Mouse (Mus musculus): ENCODE results near the gene Scrn2. TPM values are rescaled to one million over a fixed set of nuclear protein-coding genes. Genes with fewer than 3 reads are reported as not detected.

Scrn2 gene
- polyA plus RNA-seq, 2 experiments, result 5.7 to 5.8 TPM

- peaks cover 16% of the 10 kb centered on the region for H3K27me3 ChIP-seq (ENCODE audit: control insufficient read depth, insufficient read depth, low read length)
- no peak overlapping the region for H3K4me3 ChIP-seq (ENCODE audit: insufficient read depth in 1 of 2, low read depth in 2 of 2, low read length in 2 of 2)
- no peak overlapping the region for H3K27ac ChIP-seq
- no peak for DNase-seq (ENCODE audit: low read depth in 3 of 3, low spot score in 3 of 3)
- H3K36me3 ChIP-seq (replicated peaks; ENCODE audit: control insufficient read depth, insufficient read depth, low read depth), result no peaks in the 10 kb centered on the region
- peaks cover 0 to 5% of the 10 kb centered on the region in 2 experiments; a peak in 2 of 4 replicates for H3K4me1 ChIP-seq (replicated peaks; ENCODE audit: control insufficient read depth in 2 of 2, insufficient read depth in 2 of 2, low read length in 1 of 2)
- no peak for ATAC-seq (ENCODE audit: insufficient read depth)
- H3K9me3 ChIP-seq (ENCODE audit: control insufficient read depth, low read length), result no peaks in the 10 kb centered on the region
- no peak overlapping the region for H3K9ac ChIP-seq (replicated peaks)
- TF ChIP-seq CTCF (IDR thresholded peaks at IDR 0.05; ENCODE audit: low read depth), result no peak
- TF ChIP-seq EP300 (IDR thresholded peaks at IDR 0.05; ENCODE audit: low read depth), result no peak
- no peak overlapping the region for H3K4me2 ChIP-seq (ENCODE audit: low read depth)
- WGBS (ENCODE audit: insufficient replicate concordance), result 47% methylated on average over 4 of the region's 4 CpGs
Measured at GRCm38 (mm10) chr11:96984903-96985302, 44.8 kb upstream of the Scrn2 start.

- H3K27me3 ChIP-seq (ENCODE audit: control insufficient read depth, insufficient read depth, low read length), result peaks cover 16% of the 10 kb centered on the region
- H3K4me1 ChIP-seq (replicated peaks; ENCODE audit: control insufficient read depth in 2 of 2, insufficient read depth in 2 of 2, low read length in 1 of 2), result peaks cover 0 to 2% of the 10 kb centered on the region in 2 experiments; a peak in 1 of 4 replicates
- H3K9ac ChIP-seq (replicated peaks), result no peak overlapping the region
- DNase-seq (ENCODE audit: low read depth in 3 of 3, low spot score in 3 of 3) (no peak), ATAC-seq (ENCODE audit: insufficient read depth) (no peak)
- no peak overlapping the region for H3K4me2 ChIP-seq (ENCODE audit: low read depth)
- no peaks in the 10 kb centered on the region for H3K9me3 ChIP-seq (ENCODE audit: control insufficient read depth, low read length)
- TF ChIP-seq CTCF (IDR thresholded peaks at IDR 0.05; ENCODE audit: low read depth), result no peak
- H3K27ac ChIP-seq, result no peak overlapping the region
- no peaks in the 10 kb centered on the region for H3K36me3 ChIP-seq (replicated peaks; ENCODE audit: control insufficient read depth, insufficient read depth, low read depth)
- WGBS (ENCODE audit: insufficient replicate concordance), result 28% methylated on average over 3 of the region's 3 CpGs
- no peak overlapping the region for H3K4me3 ChIP-seq (ENCODE audit: insufficient read depth in 1 of 2, low read depth in 2 of 2, low read length in 2 of 2)
Measured at GRCm38 (mm10) chr11:96986463-96986862, 43.3 kb upstream of the Scrn2 start.

- peaks cover 16% of the 10 kb centered on the region for H3K27me3 ChIP-seq (ENCODE audit: control insufficient read depth, insufficient read depth, low read length)
- no peaks in the 10 kb centered on the region for H3K9me3 ChIP-seq (ENCODE audit: control insufficient read depth, low read length)
- TF ChIP-seq CTCF (IDR thresholded peaks at IDR 0.05; ENCODE audit: low read depth), result no peak
- ATAC-seq (ENCODE audit: insufficient read depth) (peak; percentile 21; the same call in 1 of the 2 replicates), DNase-seq (ENCODE audit: low read depth in 3 of 3, low spot score in 3 of 3) (no peak)
- no peak overlapping the region for H3K27ac ChIP-seq
- H3K4me3 ChIP-seq (ENCODE audit: insufficient read depth in 1 of 2, low read depth in 2 of 2, low read length in 2 of 2), result no peak overlapping the region
- no peak overlapping the region for H3K9ac ChIP-seq (replicated peaks)
- peak overlapping the region; percentile 31; the same call in 1 of the 2 replicates for H3K4me2 ChIP-seq (ENCODE audit: low read depth)
- peaks cover 0 to 8% of the 10 kb centered on the region in 2 experiments; a peak in 2 of 4 replicates for H3K4me1 ChIP-seq (replicated peaks; ENCODE audit: control insufficient read depth in 2 of 2, insufficient read depth in 2 of 2, low read length in 1 of 2)
- 6% methylated on average over 31 of the region's 31 CpGs for WGBS (ENCODE audit: insufficient replicate concordance)
- H3K36me3 ChIP-seq (replicated peaks; ENCODE audit: control insufficient read depth, insufficient read depth, low read depth), result no peaks in the 10 kb centered on the region
Measured at GRCm38 (mm10) chr11:96987873-96988655, 41.7 kb upstream of the Scrn2 start.

GRCm38 (mm10) chr11:96991501-96991900 lies 38.2 kb upstream of the Scrn2 start:
- DNase-seq (ENCODE audit: low read depth in 3 of 3, low spot score in 3 of 3) (no peak), ATAC-seq (ENCODE audit: insufficient read depth) (no peak)
- Histone ChIP-seq H3K4me2 (ENCODE audit: low read depth) (no peak overlapping the region), H3K36me3 (replicated peaks; ENCODE audit: control insufficient read depth, insufficient read depth, low read depth) (no peaks in the 10 kb centered on the region), H3K4me3 (ENCODE audit: insufficient read depth in 1 of 2, low read depth in 2 of 2, low read length in 2 of 2) (no peak overlapping the region), H3K27me3 (ENCODE audit: control insufficient read depth, insufficient read depth, low read length) (peaks cover 24% of the 10 kb centered on the region), H3K4me1 (replicated peaks; ENCODE audit: control insufficient read depth in 2 of 2, insufficient read depth in 2 of 2, low read length in 1 of 2) (peaks cover 0 to 10% of the 10 kb centered on the region in 2 experiments; a peak in 2 of 4 replicates), H3K27ac (no peak overlapping the region), H3K9ac (replicated peaks) (no peak overlapping the region), H3K9me3 (ENCODE audit: control insufficient read depth, low read length) (no peaks in the 10 kb centered on the region)
- TF ChIP-seq EP300 (IDR thresholded peaks at IDR 0.05; ENCODE audit: low read depth), result no peak
- WGBS (ENCODE audit: insufficient replicate concordance), result 49% methylated on average over 5 of the region's 5 CpGs

- peaks cover 24% of the 10 kb centered on the region for H3K27me3 ChIP-seq (ENCODE audit: control insufficient read depth, insufficient read depth, low read length)
- DNase-seq (ENCODE audit: low read depth in 3 of 3, low spot score in 3 of 3), result no peak
- H3K4me1 ChIP-seq (replicated peaks; ENCODE audit: control insufficient read depth in 2 of 2, insufficient read depth in 2 of 2, low read length in 1 of 2), result peaks cover 0 to 12% of the 10 kb centered on the region in 2 experiments; a peak in 2 of 4 replicates
- no peak overlapping the region for H3K4me2 ChIP-seq (ENCODE audit: low read depth)
- no peaks in the 10 kb centered on the region for H3K36me3 ChIP-seq (replicated peaks; ENCODE audit: control insufficient read depth, insufficient read depth, low read depth)
- no peaks in the 10 kb centered on the region for H3K9me3 ChIP-seq (ENCODE audit: control insufficient read depth, low read length)
- H3K27ac ChIP-seq, result no peak overlapping the region
- peak; percentile 33; the same call in 1 of the 2 replicates for ATAC-seq (ENCODE audit: insufficient read depth)
- no peak overlapping the region for H3K4me3 ChIP-seq (ENCODE audit: insufficient read depth in 1 of 2, low read depth in 2 of 2, low read length in 2 of 2)
- H3K9ac ChIP-seq (replicated peaks), result no peak overlapping the region
- no peak for TF ChIP-seq CTCF (IDR thresholded peaks at IDR 0.05; ENCODE audit: low read depth)
- no peak for TF ChIP-seq EP300 (IDR thresholded peaks at IDR 0.05; ENCODE audit: low read depth)
- 20% methylated on average over 8 of the region's 8 CpGs for WGBS (ENCODE audit: insufficient replicate concordance)
Measured at GRCm38 (mm10) chr11:96992722-96993311, 36.9 kb upstream of the Scrn2 start.

Measured in liver, embryonic 14.5 days (tissue).